In the genomic region with DNA sequence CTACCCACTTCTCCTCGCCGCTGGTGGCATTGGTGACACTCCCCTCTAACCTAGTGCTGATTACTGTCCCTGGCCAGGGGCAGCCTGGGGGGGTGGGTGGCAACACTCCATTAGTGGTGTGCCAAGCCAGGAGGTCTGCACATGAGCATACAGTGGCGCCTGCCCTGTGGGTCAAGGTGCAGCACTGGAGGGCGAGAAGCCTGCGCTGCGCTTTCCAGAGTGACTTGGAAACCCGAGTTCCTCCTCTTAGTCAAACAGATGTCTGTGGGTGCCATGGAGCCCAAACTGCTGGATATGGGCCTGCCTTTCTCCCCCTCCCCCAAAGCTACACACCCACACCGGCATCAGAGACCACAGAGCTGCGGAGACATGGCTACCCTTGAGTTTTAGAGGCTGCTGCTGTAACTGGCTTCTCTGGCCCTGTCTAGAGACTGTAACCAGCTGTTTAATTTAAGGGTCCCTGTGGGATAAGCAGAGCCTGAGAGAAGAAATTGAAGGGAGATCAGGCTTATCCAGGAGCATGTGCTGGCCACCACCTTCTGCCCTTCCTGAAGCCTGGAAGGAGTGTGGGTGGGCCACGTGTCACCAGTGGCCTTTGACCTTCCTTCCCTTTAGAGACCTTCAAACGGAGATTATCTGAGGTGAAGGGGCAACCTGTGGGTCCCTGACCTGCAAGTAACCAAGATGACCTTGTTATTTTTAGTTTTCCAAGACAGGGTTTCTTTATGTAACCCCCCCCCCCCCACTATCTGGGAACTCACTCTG, we compare ENCODE assay signal across 11 mouse cellular contexts. TPM values are rescaled to one million over a fixed set of nuclear protein-coding genes. Genes with fewer than 3 reads are reported as not detected.
DNase-seq lines count a peak whose midpoint lies in the region; TF ChIP-seq lines count a peak whose summit lies in the region.
"Had no signal": no experiment of that assay in that cellular context is flagged by ENCODE, and none has a peak within 500 bp of the region (broad histone marks: within the 10 kb centered on the region; RNA-seq: fewer than 3 reads in every experiment).

No protein-coding gene starts in this region.

- no peak for TF ChIP-seq POLR2A in testis, adult 2 months (IDR thresholded peaks at IDR 0.05; ENCODE audit: control insufficient read depth, low read depth, low read length)

- H3K27me3 ChIP-seq in testis, adult 2 months (ENCODE audit: control insufficient read depth, insufficient read depth, low read length), result no peaks in the 10 kb centered on the region

- peaks cover 2% of the 10 kb centered on the region for H3K36me3 ChIP-seq in testis, adult 2 months (ENCODE audit: control insufficient read depth, insufficient read depth, low read length)

- DNase-seq in cerebellum, adult 9-11 months, result peak; percentile 67
- DNase-seq in cerebellum, adult 18-20 months, result no peak
- no peak for DNase-seq in testis, postnatal 14 days (ENCODE audit: low spot score)
- peak; percentile 48 to 52 for DNase-seq in layer of hippocampus, postnatal 14 days (ENCODE audit: low spot score in 2 of 2)
- peak; percentile 77 for DNase-seq in yolk sac, embryonic 10.5 days (ENCODE audit: low spot score)
- DNase-seq in right cerebral cortex, adult 18-20 months, result no peak
- no peak for DNase-seq in embryo, embryonic 10 days (ENCODE audit: low spot score)

- TF ChIP-seq CTCF in testis, adult 2 months (IDR thresholded peaks at IDR 0.05; ENCODE audit: control insufficient read depth, insufficient read depth, insufficient replicate concordance, low read depth, low read length), result no peak

- H3K27ac ChIP-seq in testis, adult 2 months (ENCODE audit: control insufficient read depth, insufficient read depth, low read depth, low read length), result peak overlapping the region; percentile 7; the same call in 1 of the 2 replicates

- H3K4me1 ChIP-seq in testis, adult 2 months (ENCODE audit: control insufficient read depth, insufficient read depth, low read length), result peaks cover 6% of the 10 kb centered on the region

- H3K4me3 ChIP-seq in testis, adult 2 months (ENCODE audit: control insufficient read depth, low read depth, low read length), result no peak overlapping the region

RNA-seq across cellular contexts. Expression of a gene that starts 1.2 kb away (rescaled TPM):
- 16.6 and 16.9 TPM in 2 replicates for polyA plus RNA-seq in testis, adult 2 months (2012; rRNA removed)
- total RNA-seq in layer of hippocampus, postnatal 14 days (2021), result 10 to 100 TPM; 76.3 to 83.1 TPM

RNA-seq across cellular contexts. Expression of a gene that starts 9.3 kb away (rescaled TPM):
- 50.5 and 51.6 TPM in 2 replicates for polyA plus RNA-seq in testis, adult 2 months (2012; rRNA removed)
- 100 to 1,000 TPM; 124 to 129 TPM for total RNA-seq in layer of hippocampus, postnatal 14 days (2021)

RNA-seq across cellular contexts. Expression of a gene that starts 10.9 kb away (rescaled TPM):
- not detected in 2 replicates for polyA plus RNA-seq in testis, adult 2 months (2012; rRNA removed)
- total RNA-seq in layer of hippocampus, postnatal 14 days (2021), result 1 to 10 TPM; 5.3 to 5.5 TPM
- polyA plus RNA-seq: brain, embryonic 14.5 days; heart, embryonic 14.5 days; stomach, embryonic 16.5 days had no signal

RNA-seq across cellular contexts. Expression of a gene that starts 14.2 kb away (rescaled TPM):
- polyA plus RNA-seq in testis, adult 2 months (2012; rRNA removed), result 26.3 and 30.9 TPM in 2 replicates
- 100 to 1,000 TPM in 1 of 2 experiments, 10 to 100 TPM in 1; 96.1 to 106 TPM for total RNA-seq in layer of hippocampus, postnatal 14 days (2021)

RNA-seq across cellular contexts. Expression of a gene that starts 46.0 kb away (rescaled TPM):
- polyA plus RNA-seq in testis, adult 2 months (2012; rRNA removed), result 0.07 and 0.16 TPM in 2 replicates
- 10 to 100 TPM; 37.3 to 41.3 TPM for total RNA-seq in layer of hippocampus, postnatal 14 days (2021)

Comparison
In these comparisons a context has a peak if more than half of its experiments do, and no peak if none do; other contexts are left out.
1. DNase-seq: peak in cerebellum, adult 9-11 months (single experiment), layer of hippocampus, postnatal 14 days (2 of 2) and yolk sac, embryonic 10.5 days (single experiment); none in cerebellum, adult 18-20 months (0 of 2), testis, postnatal 14 days (single experiment), right cerebral cortex, adult 18-20 months (single experiment) and embryo, embryonic 10 days (single experiment).